Mouse (Mus musculus): ENCODE measurements around the gene Dpt. TPM values are rescaled to one million over a fixed set of nuclear protein-coding genes. Genes with fewer than 3 reads are reported as not detected.

Dpt gene
- 0.23 and 0.54 TPM in 2 replicates for polyA plus RNA-seq (2014; fragmentation: Nextera tagmentation; extraction: Ambion mirVana)

DNA sequence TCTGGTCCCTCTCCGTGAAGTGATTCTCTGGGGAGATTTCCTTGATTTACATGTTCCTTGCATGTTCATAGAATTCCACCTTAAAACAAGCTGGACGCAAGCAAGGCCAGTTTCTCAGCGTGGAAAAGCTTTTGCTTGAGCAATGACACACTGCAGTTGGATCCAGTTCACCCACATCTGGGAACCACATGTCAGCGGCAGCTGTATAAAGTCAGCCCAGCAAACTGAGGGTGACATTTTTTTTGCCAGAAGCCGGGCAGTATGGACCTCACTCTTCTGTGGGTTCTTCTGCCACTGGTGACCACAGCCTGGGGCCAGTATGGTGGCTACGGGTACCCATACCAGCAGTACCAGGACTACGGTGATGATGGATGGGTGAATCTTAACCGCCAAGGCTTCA lies at the start of gene Dpt:
Gene Dpt (plus strand): TSS at position 174 of the 400 bp plus-strand sequence.
- no peaks in the 10 kb centered on the region for H3K27me3 ChIP-seq (ENCODE audit: control insufficient read depth, insufficient read depth, low read length)
- no peak within 1 kb of the TSS for H3K4me3 ChIP-seq (ENCODE audit: low read depth, low read length)
- no peak within 1 kb of the TSS for H3K9ac ChIP-seq (ENCODE audit: low read depth, low read length)
- WGBS (ENCODE audit: insufficient replicate concordance), result 77% methylated on average over 8 of the region's 8 CpGs
- H3K4me1 ChIP-seq (ENCODE audit: control insufficient read depth, insufficient read depth, low read length), result peaks cover 3% of the 10 kb centered on the region; the same call in 1 of the 2 replicates
- H3K9me3 ChIP-seq (replicated peaks; ENCODE audit: control insufficient read depth, low read length), result no peaks in the 10 kb centered on the region
- ATAC-seq (replicated peaks; ENCODE audit: insufficient number of reproducible peaks, low FRiP score, low TSS enrichment), result no peak
- no peaks in the 10 kb centered on the region for H3K36me3 ChIP-seq (ENCODE audit: control insufficient read depth, insufficient read depth, low read length)
- no peak within 1 kb of the TSS for H3K27ac ChIP-seq (ENCODE audit: low read depth, low read length)
- no peak within 1 kb of the TSS for H3K4me2 ChIP-seq

DNA sequence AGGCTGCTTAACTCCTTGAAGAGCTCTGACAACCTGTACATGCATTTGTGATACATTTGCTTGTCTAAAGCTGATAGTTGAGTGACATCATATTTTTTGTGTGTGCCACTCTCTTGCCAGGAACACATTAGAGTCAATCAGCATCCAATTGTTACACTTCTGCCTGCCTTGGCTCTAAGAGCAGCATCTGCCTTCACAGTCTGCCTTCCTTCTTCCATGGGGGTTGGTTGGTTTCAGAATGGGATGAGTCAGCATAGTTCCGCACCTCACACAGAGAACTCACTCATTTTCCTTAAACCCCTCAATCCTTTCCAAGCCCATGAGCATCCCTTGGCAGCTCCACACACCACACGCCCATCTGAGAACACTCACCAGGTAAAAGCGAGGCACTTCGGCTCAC lies 42.7 kb upstream of the Dpt start:
- Histone ChIP-seq H3K9ac (ENCODE audit: low read depth, low read length) (no peak overlapping the region), H3K27me3 (ENCODE audit: control insufficient read depth, insufficient read depth, low read length) (no peaks in the 10 kb centered on the region), H3K4me2 (no peak overlapping the region), H3K4me1 (ENCODE audit: control insufficient read depth, insufficient read depth, low read length) (no peaks in the 10 kb centered on the region), H3K9me3 (replicated peaks; ENCODE audit: control insufficient read depth, low read length) (no peaks in the 10 kb centered on the region), H3K4me3 (ENCODE audit: low read depth, low read length) (no peak overlapping the region), H3K36me3 (ENCODE audit: control insufficient read depth, insufficient read depth, low read length) (no peaks in the 10 kb centered on the region), H3K27ac (ENCODE audit: low read depth, low read length) (no peak overlapping the region)
- 88% methylated on average over 4 of the region's 4 CpGs for WGBS (ENCODE audit: insufficient replicate concordance)
- ATAC-seq (replicated peaks; ENCODE audit: insufficient number of reproducible peaks, low FRiP score, low TSS enrichment), result no peak

DNA sequence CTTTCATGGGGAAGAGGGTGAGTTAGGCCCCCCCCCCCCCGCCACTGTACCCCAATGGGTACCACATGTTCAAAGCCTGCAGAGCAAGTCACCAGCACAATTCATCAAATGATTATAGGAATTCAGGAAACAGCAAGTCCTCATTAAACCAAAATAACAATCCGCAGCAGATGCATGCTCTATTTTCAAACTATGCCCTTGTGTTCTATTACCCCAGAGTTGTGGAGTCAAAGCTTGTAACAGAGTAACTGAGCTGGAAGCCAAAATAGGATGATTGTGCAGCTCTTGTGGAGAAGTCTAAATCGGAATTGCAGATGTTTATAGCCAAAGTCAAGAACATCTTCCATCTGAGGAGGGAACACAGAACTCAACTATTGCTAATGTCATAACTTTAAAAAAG lies 40.8 kb upstream of the Dpt start:
- ATAC-seq (replicated peaks; ENCODE audit: insufficient number of reproducible peaks, low FRiP score, low TSS enrichment), result no peak
- WGBS (ENCODE audit: insufficient replicate concordance), result 75% methylated on average over 3 of the region's 3 CpGs
- H3K9ac ChIP-seq (ENCODE audit: low read depth, low read length), result no peak overlapping the region
- H3K27me3 ChIP-seq (ENCODE audit: control insufficient read depth, insufficient read depth, low read length), result no peaks in the 10 kb centered on the region
- H3K27ac ChIP-seq (ENCODE audit: low read depth, low read length), result no peak overlapping the region
- no peaks in the 10 kb centered on the region for H3K9me3 ChIP-seq (replicated peaks; ENCODE audit: control insufficient read depth, low read length)
- H3K4me1 ChIP-seq (ENCODE audit: control insufficient read depth, insufficient read depth, low read length), result no peaks in the 10 kb centered on the region
- no peak overlapping the region for H3K4me2 ChIP-seq
- H3K36me3 ChIP-seq (ENCODE audit: control insufficient read depth, insufficient read depth, low read length), result no peaks in the 10 kb centered on the region
- no peak overlapping the region for H3K4me3 ChIP-seq (ENCODE audit: low read depth, low read length)

DNA sequence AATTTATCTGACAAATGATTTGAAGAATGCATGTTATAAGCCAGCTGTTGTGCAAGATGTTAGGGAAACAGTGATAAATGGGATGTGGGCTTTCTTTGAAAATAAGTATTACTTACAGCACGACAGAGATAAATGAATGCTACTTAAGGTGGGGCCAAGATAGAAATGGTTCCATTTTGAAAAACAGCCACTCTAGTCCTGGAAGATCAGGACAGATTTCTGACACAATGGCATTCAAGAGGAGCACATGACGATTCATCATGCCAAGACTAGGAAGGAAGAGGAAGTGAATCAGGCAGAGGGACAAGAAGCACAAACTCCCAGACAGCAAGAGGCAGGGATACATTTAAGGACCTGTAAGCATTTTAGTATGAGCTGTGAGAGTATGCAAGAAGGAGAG lies 39.5 kb upstream of the Dpt start:
- no peak overlapping the region for H3K4me3 ChIP-seq (ENCODE audit: low read depth, low read length)
- H3K36me3 ChIP-seq (ENCODE audit: control insufficient read depth, insufficient read depth, low read length), result no peaks in the 10 kb centered on the region
- no peaks in the 10 kb centered on the region for H3K9me3 ChIP-seq (replicated peaks; ENCODE audit: control insufficient read depth, low read length)
- H3K4me2 ChIP-seq, result no peak overlapping the region
- ATAC-seq (replicated peaks; ENCODE audit: insufficient number of reproducible peaks, low FRiP score, low TSS enrichment), result no peak
- no peak overlapping the region for H3K27ac ChIP-seq (ENCODE audit: low read depth, low read length)
- no peak overlapping the region for H3K9ac ChIP-seq (ENCODE audit: low read depth, low read length)
- WGBS (ENCODE audit: insufficient replicate concordance), result 54% methylated on average over 2 of the region's 2 CpGs
- H3K27me3 ChIP-seq (ENCODE audit: control insufficient read depth, insufficient read depth, low read length), result no peaks in the 10 kb centered on the region
- no peaks in the 10 kb centered on the region for H3K4me1 ChIP-seq (ENCODE audit: control insufficient read depth, insufficient read depth, low read length)

DNA sequence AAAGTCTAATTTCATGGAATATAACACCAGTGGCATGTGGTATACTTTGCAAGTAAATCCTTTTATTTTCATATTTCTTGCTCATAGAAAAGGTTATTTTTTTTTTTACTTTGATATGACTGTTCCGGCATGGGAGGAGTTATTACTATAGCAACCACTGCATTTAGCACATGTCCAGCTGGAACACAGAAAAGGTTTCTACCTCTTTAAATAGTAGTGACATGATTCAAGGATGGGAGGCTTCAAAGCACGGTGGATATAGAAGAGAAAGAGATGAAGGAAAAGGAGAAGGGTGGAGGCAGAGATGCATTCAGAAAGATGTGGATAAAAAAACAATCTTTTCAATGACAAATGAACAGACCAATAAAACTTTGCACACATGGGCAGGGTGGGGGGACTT lies 38.0 kb upstream of the Dpt start:
- WGBS (ENCODE audit: insufficient replicate concordance), result 71% methylated on average over 2 of the region's 2 CpGs
- Histone ChIP-seq H3K9me3 (replicated peaks; ENCODE audit: control insufficient read depth, low read length) (no peaks in the 10 kb centered on the region), H3K4me1 (ENCODE audit: control insufficient read depth, insufficient read depth, low read length) (no peaks in the 10 kb centered on the region), H3K4me3 (ENCODE audit: low read depth, low read length) (no peak overlapping the region), H3K27ac (ENCODE audit: low read depth, low read length) (no peak overlapping the region), H3K4me2 (no peak overlapping the region), H3K27me3 (ENCODE audit: control insufficient read depth, insufficient read depth, low read length) (no peaks in the 10 kb centered on the region), H3K36me3 (ENCODE audit: control insufficient read depth, insufficient read depth, low read length) (no peaks in the 10 kb centered on the region), H3K9ac (ENCODE audit: low read depth, low read length) (no peak overlapping the region)
- ATAC-seq (replicated peaks; ENCODE audit: insufficient number of reproducible peaks, low FRiP score, low TSS enrichment), result no peak

DNA sequence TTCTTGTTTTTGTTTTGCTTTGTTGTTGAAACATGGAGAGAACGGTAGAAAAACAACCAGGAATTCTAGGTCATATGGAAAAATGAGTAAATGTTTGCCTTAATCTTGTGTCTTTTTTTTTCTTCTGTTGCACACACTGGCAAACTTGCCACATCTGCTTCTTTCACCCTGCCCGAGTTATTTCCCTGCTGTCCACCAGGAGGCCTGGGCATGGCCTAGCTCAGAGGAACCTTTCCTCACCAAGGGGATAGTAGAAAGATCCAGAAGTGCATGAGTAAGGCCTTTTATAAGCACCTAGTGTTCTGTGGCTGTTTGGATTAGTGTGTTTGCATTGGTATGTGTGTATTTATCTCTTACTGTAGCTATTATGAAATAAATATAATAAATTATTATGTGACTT lies 34.2 kb upstream of the Dpt start:
- no peak for ATAC-seq (replicated peaks; ENCODE audit: insufficient number of reproducible peaks, low FRiP score, low TSS enrichment)
- no peaks in the 10 kb centered on the region for H3K4me1 ChIP-seq (ENCODE audit: control insufficient read depth, insufficient read depth, low read length)
- 50% methylated on average over 2 of the region's 2 CpGs for WGBS (ENCODE audit: insufficient replicate concordance)
- no peak overlapping the region for H3K27ac ChIP-seq (ENCODE audit: low read depth, low read length)
- H3K36me3 ChIP-seq (ENCODE audit: control insufficient read depth, insufficient read depth, low read length), result no peaks in the 10 kb centered on the region
- H3K4me3 ChIP-seq (ENCODE audit: low read depth, low read length), result no peak overlapping the region
- no peak overlapping the region for H3K9ac ChIP-seq (ENCODE audit: low read depth, low read length)
- no peaks in the 10 kb centered on the region for H3K9me3 ChIP-seq (replicated peaks; ENCODE audit: control insufficient read depth, low read length)
- no peak overlapping the region for H3K4me2 ChIP-seq
- no peaks in the 10 kb centered on the region for H3K27me3 ChIP-seq (ENCODE audit: control insufficient read depth, insufficient read depth, low read length)

DNA sequence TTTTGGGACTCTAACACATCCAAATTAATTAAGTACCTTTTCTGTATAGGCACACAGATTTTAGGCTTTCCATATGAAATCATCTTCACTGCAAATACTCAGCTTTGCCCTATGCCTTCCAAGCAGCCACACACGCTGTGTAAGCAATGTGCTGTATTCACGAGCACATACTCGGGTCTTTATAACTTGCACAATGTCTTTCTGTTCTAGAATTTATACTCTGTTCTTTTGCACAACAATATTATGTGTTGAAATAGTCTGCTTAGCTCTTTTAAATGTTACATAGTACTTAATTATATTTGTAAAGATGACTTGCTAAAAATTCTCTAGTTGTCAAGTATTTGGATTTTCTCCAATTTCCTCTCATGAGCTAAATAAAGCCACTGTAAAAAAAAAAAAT lies 29.8 kb upstream of the Dpt start:
- H3K4me2 ChIP-seq, result no peak overlapping the region
- no peaks in the 10 kb centered on the region for H3K36me3 ChIP-seq (ENCODE audit: control insufficient read depth, insufficient read depth, low read length)
- no peak overlapping the region for H3K4me3 ChIP-seq (ENCODE audit: low read depth, low read length)
- H3K4me1 ChIP-seq (ENCODE audit: control insufficient read depth, insufficient read depth, low read length), result no peaks in the 10 kb centered on the region
- no peak overlapping the region for H3K9ac ChIP-seq (ENCODE audit: low read depth, low read length)
- H3K27ac ChIP-seq (ENCODE audit: low read depth, low read length), result no peak overlapping the region
- no peaks in the 10 kb centered on the region for H3K9me3 ChIP-seq (replicated peaks; ENCODE audit: control insufficient read depth, low read length)
- H3K27me3 ChIP-seq (ENCODE audit: control insufficient read depth, insufficient read depth, low read length), result no peaks in the 10 kb centered on the region
- ATAC-seq (replicated peaks; ENCODE audit: insufficient number of reproducible peaks, low FRiP score, low TSS enrichment), result no peak
- 88% methylated on average over 3 of the region's 3 CpGs for WGBS (ENCODE audit: insufficient replicate concordance)

DNA sequence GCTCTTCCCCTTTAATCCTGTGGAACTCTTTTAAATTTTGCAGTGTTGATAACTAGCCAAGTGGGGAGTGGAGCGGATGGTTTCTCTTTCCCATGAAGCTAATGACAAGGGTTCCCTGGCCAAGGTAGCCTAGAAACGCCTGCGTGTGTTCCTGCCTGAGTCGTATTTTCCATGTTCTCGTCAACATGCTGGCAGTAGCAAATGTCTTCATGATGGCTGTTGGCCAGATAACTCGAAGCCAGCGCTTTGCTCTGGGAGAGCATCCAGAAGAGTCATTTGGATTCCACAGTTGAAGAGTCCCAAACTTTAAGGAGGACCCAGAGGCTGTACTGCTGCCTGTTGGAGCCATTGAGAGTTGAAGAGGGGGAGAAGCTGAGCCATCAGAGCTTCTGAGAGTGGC lies 25.8 kb upstream of the Dpt start:
- no peaks in the 10 kb centered on the region for H3K36me3 ChIP-seq (ENCODE audit: control insufficient read depth, insufficient read depth, low read length)
- H3K9me3 ChIP-seq (replicated peaks; ENCODE audit: control insufficient read depth, low read length), result no peaks in the 10 kb centered on the region; the same call in none of the 2 replicates
- H3K27ac ChIP-seq (ENCODE audit: low read depth, low read length), result no peak overlapping the region
- H3K9ac ChIP-seq (ENCODE audit: low read depth, low read length), result no peak overlapping the region
- no peak for ATAC-seq (replicated peaks; ENCODE audit: insufficient number of reproducible peaks, low FRiP score, low TSS enrichment)
- no peaks in the 10 kb centered on the region for H3K27me3 ChIP-seq (ENCODE audit: control insufficient read depth, insufficient read depth, low read length)
- no peak overlapping the region for H3K4me2 ChIP-seq
- H3K4me3 ChIP-seq (ENCODE audit: low read depth, low read length), result no peak overlapping the region
- WGBS (ENCODE audit: insufficient replicate concordance), result 59% methylated on average over 7 of the region's 7 CpGs
- no peaks in the 10 kb centered on the region for H3K4me1 ChIP-seq (ENCODE audit: control insufficient read depth, insufficient read depth, low read length)

DNA sequence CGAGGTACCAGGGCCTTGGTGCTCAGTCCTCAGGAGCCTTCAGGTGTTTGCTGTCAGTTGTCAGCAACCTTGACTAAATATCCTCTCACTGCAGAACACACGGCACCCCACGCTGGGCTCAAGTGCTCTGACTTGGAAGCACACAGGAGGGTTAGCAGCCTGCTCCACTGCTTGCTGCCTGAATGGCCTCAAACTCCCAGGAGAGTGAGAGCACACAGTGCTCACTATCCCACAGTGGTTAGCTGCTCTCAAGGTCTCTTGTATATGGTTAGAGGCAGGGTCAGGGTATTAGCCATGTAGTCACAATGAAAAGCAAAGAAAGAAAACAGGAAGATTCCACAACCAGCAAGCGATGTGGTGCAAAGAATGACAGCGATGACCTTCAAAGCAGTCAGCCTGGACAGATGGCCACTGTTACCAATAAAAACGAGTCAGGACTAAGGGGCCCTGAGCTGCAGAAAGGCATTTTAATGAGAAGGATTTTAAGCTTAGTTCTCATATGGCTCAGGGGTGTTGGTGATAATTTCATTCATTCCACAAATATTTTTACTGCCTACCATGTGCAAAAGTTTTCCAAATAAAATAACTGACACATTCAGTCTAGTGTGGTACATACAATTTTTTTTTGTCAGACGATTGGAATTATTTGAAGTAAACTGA lies 15.5 kb upstream of the Dpt start:
- Histone ChIP-seq H3K36me3 (ENCODE audit: control insufficient read depth, insufficient read depth, low read length) (no peaks in the 10 kb centered on the region), H3K4me3 (ENCODE audit: low read depth, low read length) (no peak overlapping the region), H3K9ac (ENCODE audit: low read depth, low read length) (no peak overlapping the region), H3K27me3 (ENCODE audit: control insufficient read depth, insufficient read depth, low read length) (no peaks in the 10 kb centered on the region), H3K27ac (ENCODE audit: low read depth, low read length) (peak overlapping the region; percentile 29; the same call in 1 of the 2 replicates), H3K9me3 (replicated peaks; ENCODE audit: control insufficient read depth, low read length) (no peaks in the 10 kb centered on the region), H3K4me1 (ENCODE audit: control insufficient read depth, insufficient read depth, low read length) (peaks cover 9% of the 10 kb centered on the region; the same call in 1 of the 2 replicates), H3K4me2 (no peak overlapping the region)
- WGBS (ENCODE audit: insufficient replicate concordance), result 45% methylated on average over 7 of the region's 7 CpGs
- ATAC-seq (replicated peaks; ENCODE audit: insufficient number of reproducible peaks, low FRiP score, low TSS enrichment), result no peak
